Mouse (Mus musculus): ENCODE measurements around the gene Rnf144a.

- TF ChIP-seq CTCF (IDR thresholded peaks at IDR 0.05; ENCODE audit: low read depth): no peak
- TF ChIP-seq EP300 (IDR thresholded peaks at IDR 0.05; ENCODE audit: low read depth): no peak
Observed at GRCm38 (mm10) chr12:26411841-26412450, 3.1 kb downstream of the Rnf144a start.

Measured in liver, postnatal 0 days (tissue).